Mouse (Mus musculus) C2C12 (cell line): ENCODE data around the gene Txlnb. TPM values are rescaled to one million over a fixed set of nuclear protein-coding genes. Genes with fewer than 3 reads are reported as not detected.
A peak's percentile ranks its signal among the peaks of the same experiment; 100 is the strongest.

Experiments
- H3K27me3 ChIP-seq: one replicate; pipeline ENCODE4 v1.6.1; 2011; ENCODE audit not compliant: control insufficient read depth, insufficient read depth, insufficient read length
- H3K36me3 ChIP-seq: one replicate; pipeline ENCODE4 v1.6.1; 2011; ENCODE audit not compliant: control insufficient read depth, insufficient read depth
- H3K4me3 ChIP-seq: one replicate; pipeline ENCODE4 v1.5.1; 2011; ENCODE audit warnings: mild to moderate bottlenecking, control low read depth; ENCODE audit not compliant: poor library complexity, insufficient read depth, severe bottlenecking
- H3K79me2 ChIP-seq: one replicate; pipeline ENCODE4 v1.6.1; 2011; ENCODE audit not compliant: control insufficient read depth, insufficient read depth
- H3K79me3 ChIP-seq: one replicate; pipeline ENCODE4 v1.6.1; 2011; ENCODE audit warnings: low read depth, control low read depth
- H3ac ChIP-seq: one replicate; pipeline ENCODE3; 2011; ENCODE audit warnings: low read depth; ENCODE audit not compliant: control insufficient read depth, insufficient read length
- CEBPB ChIP-seq: IDR thresholded peaks from one replicate; pipeline ENCODE4 v1.6.1; 2011; ENCODE audit warnings: low read depth, mild to moderate bottlenecking, control low read depth, moderate library complexity
- CTCF ChIP-seq: IDR thresholded peaks from one replicate; pipeline ENCODE4 v1.5.1; 2011; ENCODE audit not compliant: control insufficient read depth, insufficient read depth, insufficient read length
- FOSL1 ChIP-seq: IDR thresholded peaks from one replicate; pipeline ENCODE4 v1.8.0; 2011; ENCODE audit warnings: mild to moderate bottlenecking, low read length; ENCODE audit not compliant: poor library complexity, insufficient read depth, severe bottlenecking
- MAX ChIP-seq: IDR thresholded peaks from one replicate; pipeline ENCODE4 v1.6.1; 2011; ENCODE audit warnings: mild to moderate bottlenecking, control low read depth
- MYOD1 ChIP-seq: IDR thresholded peaks from one replicate; pipeline ENCODE4 v1.6.1; 2011; ENCODE audit warnings: low read depth; ENCODE audit not compliant: control insufficient read depth, insufficient read length
- MYOG ChIP-seq: IDR thresholded peaks from one replicate; pipeline ENCODE4 v1.6.1; 2011; ENCODE audit not compliant: control insufficient read depth, insufficient read length; ENCODE audit errors: extremely low read depth
- USF1 ChIP-seq: IDR thresholded peaks from one replicate; pipeline ENCODE4 v1.6.1; 2011; ENCODE audit warnings: low read depth, mild to moderate bottlenecking, control low read depth, moderate library complexity
- polyA plus RNA-seq: library from polyadenylated mRNA; unstranded; fragments of >200 nt; fragmentation: generic; extraction: Trizol; gene quantifications from one replicate; pipeline ENCODE4 v1.2.1, GENCODE M21; 2012; ENCODE audit warnings: missing spikeins

Gene Txlnb
- polyA plus RNA-seq, 1 experiment = 0.07 TPM

- Histone ChIP-seq H3K79me3 (no peaks in the 10 kb centered on the region), H3K36me3 (no peaks in the 10 kb centered on the region), H3ac (no peak overlapping the region), H3K79me2 (no peaks in the 10 kb centered on the region), H3K27me3 (no peaks in the 10 kb centered on the region), H3K4me3 (no peak overlapping the region)
- TF ChIP-seq FOSL1 (no peak), CTCF (no peak), MAX (no peak), MYOD1 (peak; percentile 15), CEBPB (no peak), USF1 (peak; percentile 51), MYOG (no peak)
Measured at GRCm38 (mm10) chr10:17857647-17858261, 61.7 kb downstream of the Txlnb start.

- Histone ChIP-seq H3K36me3 (no peaks in the 10 kb centered on the region), H3K4me3 (no peak overlapping the region), H3ac (no peak overlapping the region), H3K27me3 (no peaks in the 10 kb centered on the region), H3K79me2 (no peaks in the 10 kb centered on the region), H3K79me3 (no peaks in the 10 kb centered on the region)
- TF ChIP-seq MAX = no peak
- no peak for TF ChIP-seq CTCF
- TF ChIP-seq FOSL1 = peak; percentile 85
- TF ChIP-seq MYOG = no peak
- no peak for TF ChIP-seq MYOD1
- TF ChIP-seq USF1 = no peak
- peak; percentile 65 for TF ChIP-seq CEBPB
Measured at GRCm38 (mm10) chr10:17860701-17861480, 64.9 kb downstream of the Txlnb start.

- no peaks in the 10 kb centered on the region for H3K79me3 ChIP-seq
- no peak overlapping the region for H3ac ChIP-seq
- no peak overlapping the region for H3K4me3 ChIP-seq
- no peaks in the 10 kb centered on the region for H3K79me2 ChIP-seq
- no peak for TF ChIP-seq MAX
- TF ChIP-seq MYOG = no peak
- TF ChIP-seq MYOD1 = no peak
- peak; percentile 90 for TF ChIP-seq CTCF
- no peak for TF ChIP-seq FOSL1
- TF ChIP-seq CEBPB = no peak
- H3K27me3 ChIP-seq = no peaks in the 10 kb centered on the region
- no peaks in the 10 kb centered on the region for H3K36me3 ChIP-seq
Measured at GRCm38 (mm10) chr10:17869822-17870662, 74.0 kb downstream of the Txlnb start.

GRCm38 (mm10) chr10:17878002-17878919 lies 82.2 kb downstream of the Txlnb start:
- Histone ChIP-seq H3K27me3 (no peaks in the 10 kb centered on the region), H3K36me3 (no peaks in the 10 kb centered on the region), H3ac (no peak overlapping the region), H3K79me3 (no peaks in the 10 kb centered on the region), H3K79me2 (no peaks in the 10 kb centered on the region), H3K4me3 (no peak overlapping the region)
- TF ChIP-seq FOSL1 (no peak), MYOD1 (no peak), CEBPB (no peak), MYOG (no peak), CTCF (no peak), USF1 (no peak), MAX (no peak)
